Mouse (Mus musculus) E14TG2a.4 (cell line): ENCODE results near the gene 2010111I01Rik.
"Not testable (repeated sequence)": the region's sequence is repeated elsewhere in the genome, so short reads cannot be mapped to it uniquely, and the experiment has no call there.

Experiments used
- H3K27me3 ChIP-seq: 2 replicates; pipeline ENCODE4 v1.6.1; 2014; ENCODE audit warnings: low read length, control low read depth; ENCODE audit not compliant: insufficient read depth
- H3K36me3 ChIP-seq: 2 replicates; pipeline ENCODE4 v1.6.1; 2014; ENCODE audit warnings: low read length, control low read depth; ENCODE audit not compliant: insufficient read depth
- H3K4me1 ChIP-seq: replicated peaks from 2 replicates; pipeline ENCODE4 v1.6.1; 2014; ENCODE audit warnings: low read depth, low read length, control low read depth
- H3K4me3 ChIP-seq: replicated peaks from 2 replicates; pipeline ENCODE4 v1.5.1; 2014; ENCODE audit warnings: mild to moderate bottlenecking, low read length
- H3K9me3 ChIP-seq: 2 replicates; pipeline ENCODE4 v1.6.1; 2014; ENCODE audit warnings: low read length, control low read depth
- CTCF ChIP-seq: conservative IDR thresholded peaks from 2 replicates; pipeline ENCODE4 v1.5.1; 2014; ENCODE audit warnings: low read length
- NANOG ChIP-seq: IDR thresholded peaks from 2 replicates; pipeline ENCODE4 v1.6.1; 2014; ENCODE audit warnings: borderline replicate concordance, low read length, mixed read lengths
- POU5F1 ChIP-seq: IDR thresholded peaks from 2 replicates; pipeline ENCODE4 v1.6.1; 2014; ENCODE audit warnings: low read length, borderline replicate concordance

The 2010111I01Rik gene

GRCm38 (mm10) chr13:63234520-63234919, 269.8 kb downstream of the 2010111I01Rik start:
- not testable (repeated sequence) for H3K36me3 ChIP-seq, H3K4me1 ChIP-seq, H3K9me3 ChIP-seq, H3K27me3 ChIP-seq, H3K4me3 ChIP-seq
- TF ChIP-seq CTCF, result peak; percentile 32

GRCm38 (mm10) chr13:63235551-63235950, 270.9 kb downstream of the 2010111I01Rik start:
- H3K36me3 ChIP-seq, result no peaks in the 10 kb centered on the region
- H3K9me3 ChIP-seq, result no peaks in the 10 kb centered on the region
- no peak overlapping the region for H3K4me3 ChIP-seq
- peaks cover 10% of the 10 kb centered on the region for H3K4me1 ChIP-seq
- no peak for TF ChIP-seq NANOG
- no peaks in the 10 kb centered on the region for H3K27me3 ChIP-seq

GRCm38 (mm10) chr13:63236159-63236893, 271.6 kb downstream of the 2010111I01Rik start:
- H3K27me3 ChIP-seq, result peaks cover 4% of the 10 kb centered on the region; the same call in 1 of the 2 replicates
- no peak for TF ChIP-seq NANOG
- H3K9me3 ChIP-seq, result no peaks in the 10 kb centered on the region
- peaks cover 17% of the 10 kb centered on the region for H3K4me1 ChIP-seq
- H3K4me3 ChIP-seq, result no peak overlapping the region
- H3K36me3 ChIP-seq, result peaks cover under 1% of the 10 kb centered on the region; the same call in 1 of the 2 replicates

- H3K4me3 ChIP-seq, result no peak overlapping the region
- peaks cover 27% of the 10 kb centered on the region for H3K4me1 ChIP-seq
- H3K9me3 ChIP-seq, result no peaks in the 10 kb centered on the region
- H3K27me3 ChIP-seq, result peaks cover 4% of the 10 kb centered on the region; the same call in 1 of the 2 replicates
- H3K36me3 ChIP-seq, result peaks cover 18% of the 10 kb centered on the region
- TF ChIP-seq CTCF, result no peak
Observed at GRCm38 (mm10) chr13:63238045-63238444, 273.4 kb downstream of the 2010111I01Rik start.

GRCm38 (mm10) chr13:63239301-63239804, 274.7 kb downstream of the 2010111I01Rik start:
- Histone ChIP-seq H3K4me1 (peaks cover 27% of the 10 kb centered on the region), H3K9me3 (no peaks in the 10 kb centered on the region), H3K27me3 (peaks cover 4% of the 10 kb centered on the region; the same call in 1 of the 2 replicates), H3K4me3 (peak overlapping the region; percentile 67), H3K36me3 (peaks cover 23% of the 10 kb centered on the region)
- TF ChIP-seq POU5F1 (no peak), NANOG (no peak), CTCF (no peak)

- H3K36me3 ChIP-seq, result peaks cover 28% of the 10 kb centered on the region
- peak overlapping the region; percentile 88 for H3K4me3 ChIP-seq
- no peaks in the 10 kb centered on the region for H3K9me3 ChIP-seq
- TF ChIP-seq POU5F1, result no peak
- no peak for TF ChIP-seq CTCF
- TF ChIP-seq NANOG, result no peak
- H3K27me3 ChIP-seq, result peaks cover 4% of the 10 kb centered on the region; the same call in 1 of the 2 replicates
- H3K4me1 ChIP-seq, result peaks cover 27% of the 10 kb centered on the region
Observed at GRCm38 (mm10) chr13:63239877-63240671, 275.4 kb downstream of the 2010111I01Rik start.

GRCm38 (mm10) chr13:63240835-63241234, 276.1 kb downstream of the 2010111I01Rik start:
- H3K27me3 ChIP-seq, result peaks cover 4% of the 10 kb centered on the region; the same call in 1 of the 2 replicates
- H3K4me3 ChIP-seq, result peak overlapping the region; percentile 88
- TF ChIP-seq CTCF, result no peak
- TF ChIP-seq POU5F1, result no peak
- no peak for TF ChIP-seq NANOG
- peaks cover 35% of the 10 kb centered on the region for H3K36me3 ChIP-seq
- no peaks in the 10 kb centered on the region for H3K9me3 ChIP-seq
- peaks cover 29% of the 10 kb centered on the region for H3K4me1 ChIP-seq

GRCm38 (mm10) chr13:63241665-63242064, 277.0 kb downstream of the 2010111I01Rik start:
- peaks cover 37% of the 10 kb centered on the region for H3K4me1 ChIP-seq
- H3K9me3 ChIP-seq, result no peaks in the 10 kb centered on the region
- H3K27me3 ChIP-seq, result peaks cover 4% of the 10 kb centered on the region; the same call in 1 of the 2 replicates
- peaks cover 35% of the 10 kb centered on the region for H3K36me3 ChIP-seq
- TF ChIP-seq NANOG, result no peak
- TF ChIP-seq POU5F1, result no peak
- no peak for TF ChIP-seq CTCF
- H3K4me3 ChIP-seq, result no peak overlapping the region
